Mouse (Mus musculus): ENCODE results near the gene Dppa4. TPM values are rescaled to one million over a fixed set of nuclear protein-coding genes. Genes with fewer than 3 reads are reported as not detected.

Dppa4 gene
- polyA plus RNA-seq (2017; shearing (Covaris generic)), result not detected

GRCm38 (mm10) chr16:48283517-48283916, at the start of gene Dppa4:
TSS of gene Dppa4 (plus strand) at chr16:48283733.

DNA sequence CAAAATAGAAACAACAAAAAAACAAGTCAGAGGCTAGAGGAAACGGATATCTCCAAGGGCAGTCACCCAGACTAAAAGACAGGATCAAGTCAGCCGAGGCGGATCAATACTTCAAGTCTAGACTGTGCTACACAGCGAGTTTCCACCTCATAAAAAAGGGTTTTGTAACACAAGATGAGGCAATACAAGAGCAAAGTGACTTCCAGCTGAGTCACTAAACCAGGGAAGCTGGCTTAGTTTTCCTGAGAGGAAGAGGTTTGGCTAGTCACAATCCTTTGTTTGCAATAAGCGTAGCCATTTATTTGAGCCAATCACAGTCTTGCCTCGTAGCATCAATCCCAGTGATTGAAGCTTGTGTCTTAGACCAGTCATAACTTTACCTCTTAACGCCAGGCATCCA, 20.0 kb downstream of the Dppa4 start, which contains the start of gene Dppa2:
Gene Dppa2, plus strand, starts transcription at position 400 of the 400 bp plus-strand sequence.

Other genes starting within 250 kb of the Dppa4 start
- gene Dppa2, start 20.2 kb downstream of the Dppa4 start, polyA plus RNA-seq (2017; shearing (Covaris generic)), result not detected
- not detected for gene Gm5485, start 128.7 kb downstream of the Dppa4 start, polyA plus RNA-seq (2017; shearing (Covaris generic))
- gene Morc1, start 147.5 kb downstream of the Dppa4 start, polyA plus RNA-seq (2017; shearing (Covaris generic)), result 0.55 TPM